Mouse (Mus musculus) midbrain, embryonic 12.5 days (tissue): Measurements from ENCODE around the gene Arf4. TPM values are rescaled to one million over a fixed set of nuclear protein-coding genes. Genes with fewer than 3 reads are reported as not detected.
"Not testable (repeated sequence)": the region's sequence is repeated elsewhere in the genome, so short reads cannot be mapped to it uniquely, and the experiment has no call there.

ENCODE experiments used
- ATAC-seq: fragments of 200-750 bp; cut with Nextera tagmentation; 2 replicates; pipeline ENCODE4 v1.8.0; 2017; ENCODE audit warnings: low read depth, moderate TSS enrichment, moderate library complexity; ENCODE audit not compliant: low FRiP score
- H3K27ac ChIP-seq: fragments of 300-500 bp; sonication (generic); replicated peaks from 2 replicates; pipeline ENCODE4 v1.5.1; 2016; ENCODE audit warnings: mild to moderate bottlenecking
- H3K27me3 ChIP-seq: fragments of 300-500 bp; sonication (generic); 2 replicates; pipeline ENCODE4 v1.6.1; 2016; ENCODE audit warnings: mild to moderate bottlenecking
- H3K36me3 ChIP-seq: fragments of 300-500 bp; sonication (generic); 2 replicates; pipeline ENCODE4 v1.6.1; 2016
- H3K4me1 ChIP-seq: fragments of 300-500 bp; sonication (generic); 2 replicates; pipeline ENCODE4 v1.6.1; 2016
- H3K4me2 ChIP-seq: fragments of 300-500 bp; sonication (generic); replicated peaks from 2 replicates; pipeline ENCODE4 v1.6.1; 2016; ENCODE audit warnings: mild to moderate bottlenecking, moderate library complexity
- H3K4me3 ChIP-seq: fragments of 300-500 bp; sonication (generic); 2 replicates; pipeline ENCODE4 v1.5.1; 2016; ENCODE audit warnings: mild to moderate bottlenecking
- H3K9ac ChIP-seq: fragments of 300-500 bp; sonication (generic); replicated peaks from 2 replicates; pipeline ENCODE4 v1.6.1; 2016; ENCODE audit warnings: mild to moderate bottlenecking, moderate library complexity
- H3K9me3 ChIP-seq: fragments of 300-500 bp; sonication (generic); 2 replicates; pipeline ENCODE4 v1.6.1; 2016; ENCODE audit warnings: mild to moderate bottlenecking
- WGBS: fragments of 180-500 bp; shearing (Covaris S2); methylation state at CpG from one replicate; pipeline ENCODE4 v1.1.7; 2016; 5-methylcytosine and 5-hydroxymethylcytosine counted together
- microRNA-seq: library from miRNA; unstranded; fragments of <30 nt; microRNA quantifications from one replicate; pipeline ENCODE4, GENCODE M21; 2017
- polyA plus RNA-seq: library from polyadenylated mRNA; unstranded; fragments of >200 nt; fragmentation: Nextera tagmentation; extraction: Ambion mirVana; gene quantifications from 2 replicates; pipeline ENCODE4 v1.2.1, GENCODE M21; 2016

The Arf4 gene
- polyA plus RNA-seq, 1 experiment from 2014 or later = 542 TPM

- H3K4me3 ChIP-seq, H3K9ac ChIP-seq, H3K4me1 ChIP-seq, H3K4me2 ChIP-seq, H3K27me3 ChIP-seq, ATAC-seq, H3K27ac ChIP-seq, H3K36me3 ChIP-seq, H3K9me3 ChIP-seq: not testable (repeated sequence)
- 88% methylated on average over 5 of the region's 5 CpGs for WGBS
These were observed 67.4 kb downstream of the Arf4 start for GRCm38 (mm10) chr14:26705246-26705645.

Small RNAs within 50 kb of the gene (microRNA-seq; reads per million reads assigned to microRNA genes)
- gene Mir7672 = not detected

Other genes with a start within 250 kb of the Arf4 start
- gene Slmap, start 103.1 kb upstream of the Arf4 start, polyA plus RNA-seq = 22.1 and 25.5 TPM in 2 replicates
- 27.9 and 31.7 TPM in 2 replicates for gene Dennd6a, start 64.2 kb upstream of the Arf4 start, polyA plus RNA-seq
- 12.1 and 12.9 TPM in 2 replicates for gene Pde12, start 31.8 kb downstream of the Arf4 start, polyA plus RNA-seq
- not detected in 2 replicates for gene Dnah12, start 55.2 kb downstream of the Arf4 start, polyA plus RNA-seq